Mouse (Mus musculus): Measurements from ENCODE around the gene Sbk2. TPM values are rescaled to one million over a fixed set of nuclear protein-coding genes. Genes with fewer than 3 reads are reported as not detected.
"Not testable (repeated sequence)": the region's sequence is repeated elsewhere in the genome, so short reads cannot be mapped to it uniquely, and the experiment has no call there.

Gene Sbk2
- 10 to 100 TPM; 10.6 TPM for total RNA-seq (2021)

DNA sequence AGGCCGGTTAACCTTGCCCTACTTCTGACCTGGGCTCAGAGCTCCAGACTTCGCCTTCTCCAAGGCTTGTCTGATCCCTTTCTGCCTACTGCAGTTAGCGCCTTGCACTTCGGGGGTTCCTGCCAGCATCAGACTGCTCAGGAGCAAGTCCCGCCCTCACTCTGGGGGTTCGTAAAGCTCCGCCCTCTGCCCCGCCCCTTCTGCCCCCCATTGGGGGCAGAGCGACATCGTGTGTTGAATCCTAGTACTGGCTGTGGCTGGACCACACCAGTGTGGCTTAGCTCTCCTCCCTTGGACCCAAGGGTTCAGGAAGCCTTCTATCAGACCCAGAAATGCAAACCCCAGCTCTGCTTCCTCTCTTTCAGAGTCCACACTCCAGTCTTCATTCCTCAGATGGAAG, at the start of gene Sbk2:
Gene Sbk2 (minus strand): TSS at position 135 of the 400 bp plus-strand sequence.
- peak; percentile 91 for DNase-seq

- no peak for DNase-seq
These were observed 48.7 kb upstream of the Sbk2 start for GRCm38 (mm10) chr7:5012681-5013513.

DNA sequence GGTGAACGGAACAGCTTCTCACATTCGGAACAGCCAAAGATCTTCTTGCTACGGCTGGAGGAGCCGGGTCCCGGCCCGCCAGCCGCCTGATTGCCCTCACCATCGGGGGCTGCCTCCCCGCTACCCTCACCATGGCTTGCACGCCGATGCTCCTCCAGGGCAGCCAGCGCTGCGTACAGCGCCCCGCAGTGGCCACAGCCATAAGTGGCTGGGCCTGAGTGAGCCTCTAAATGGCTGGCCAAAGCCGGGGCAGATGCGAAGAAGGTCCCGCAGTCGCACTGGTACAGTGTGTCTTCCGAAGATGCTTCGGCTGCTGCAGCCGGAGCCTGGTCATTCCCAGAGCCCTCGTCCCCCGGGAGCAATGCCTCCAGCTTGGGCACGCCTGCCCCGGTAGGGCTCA, 44.0 kb upstream of the Sbk2 start:
- DNase-seq: no peak

DNA sequence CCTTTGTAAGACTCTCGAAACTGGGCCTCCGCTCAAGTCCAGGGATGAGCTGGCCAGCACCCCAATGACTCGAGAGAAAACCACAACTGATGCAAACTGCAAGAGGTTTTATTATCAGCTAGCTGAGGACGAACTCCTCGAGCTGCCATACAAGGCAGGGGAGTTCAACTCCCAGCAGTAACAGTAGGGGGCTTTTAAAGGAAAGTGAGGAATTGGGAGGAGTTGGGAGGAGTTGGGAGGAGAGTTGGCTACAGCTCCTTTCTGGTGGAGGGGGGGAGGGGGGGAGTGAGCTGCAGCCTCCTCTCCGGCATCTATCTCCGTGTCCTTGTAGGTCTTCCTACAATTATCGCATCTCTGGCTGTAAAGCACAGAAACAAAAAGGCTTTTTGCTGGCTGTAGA, 38.7 kb upstream of the Sbk2 start:
- not testable (repeated sequence) for DNase-seq

DNA sequence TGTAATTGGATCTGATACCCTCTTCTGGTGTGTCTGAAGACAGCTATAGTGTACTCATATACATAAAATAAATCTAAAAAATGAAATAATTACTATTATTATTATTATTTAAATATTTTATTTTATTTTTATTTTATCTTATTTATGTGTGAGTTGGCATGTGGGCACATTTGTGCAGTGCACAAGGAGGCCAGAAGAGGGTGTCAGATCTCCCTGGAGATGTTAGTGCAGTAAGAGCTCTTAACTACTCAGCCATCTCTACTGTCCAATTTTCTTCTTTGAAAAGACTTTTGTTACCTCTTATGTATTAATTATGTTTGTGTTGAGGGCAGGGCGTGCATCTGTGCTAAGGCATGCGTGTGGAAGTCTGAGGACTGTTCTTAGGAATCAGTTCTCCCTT, 35.7 kb upstream of the Sbk2 start:
- no peak for DNase-seq

- no peak for DNase-seq
These were observed 32.7 kb upstream of the Sbk2 start for GRCm38 (mm10) chr7:4996934-4997333.

DNA sequence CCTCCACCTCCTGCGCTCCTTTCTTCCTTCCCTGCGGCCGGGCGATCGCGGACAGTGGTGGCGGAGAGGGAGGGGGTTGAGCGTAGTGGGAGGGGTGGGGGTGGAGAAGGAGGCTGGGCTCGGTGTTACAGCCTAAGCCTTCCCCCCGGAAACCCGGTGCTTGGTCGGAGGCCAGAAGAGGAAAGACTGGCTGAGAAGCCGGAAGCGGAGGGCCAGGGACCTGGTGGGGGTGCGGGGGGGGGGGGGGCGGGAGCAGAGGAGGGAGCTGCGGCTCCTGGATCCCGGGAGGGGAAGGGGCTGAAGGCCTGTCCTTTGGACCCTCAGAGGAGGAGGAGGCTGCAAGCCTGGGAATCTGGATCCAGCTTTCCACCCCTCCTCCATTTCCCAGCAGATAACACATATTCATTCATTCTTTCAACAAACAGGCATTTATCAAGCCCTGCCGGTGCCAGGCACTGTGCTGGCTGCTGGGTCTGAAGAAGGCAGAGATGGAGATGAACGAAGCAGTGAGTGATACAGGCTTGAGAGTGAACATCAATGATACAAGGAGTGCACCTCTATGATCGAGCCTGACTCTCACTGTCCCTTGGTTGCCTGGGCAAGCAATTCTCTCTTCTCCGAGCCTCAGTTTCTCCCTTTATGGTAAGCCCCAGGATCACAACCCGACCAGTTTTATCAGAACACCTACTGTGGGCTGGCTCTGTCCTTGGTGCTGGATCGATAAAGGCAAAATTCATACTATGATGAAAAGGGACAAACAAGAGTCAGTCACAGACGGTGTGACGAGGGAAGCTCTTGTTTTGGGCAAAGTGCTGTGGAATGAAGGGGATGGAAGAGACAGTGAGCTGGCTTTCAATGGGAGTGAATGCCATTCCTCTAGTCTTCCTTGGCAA, 32.0 kb upstream of the Sbk2 start, which contains the start of gene Zfp579:
Gene Zfp579 (minus strand): TSS at position 156 of the 893 bp plus-strand sequence.
- peak; percentile 98 for DNase-seq

DNA sequence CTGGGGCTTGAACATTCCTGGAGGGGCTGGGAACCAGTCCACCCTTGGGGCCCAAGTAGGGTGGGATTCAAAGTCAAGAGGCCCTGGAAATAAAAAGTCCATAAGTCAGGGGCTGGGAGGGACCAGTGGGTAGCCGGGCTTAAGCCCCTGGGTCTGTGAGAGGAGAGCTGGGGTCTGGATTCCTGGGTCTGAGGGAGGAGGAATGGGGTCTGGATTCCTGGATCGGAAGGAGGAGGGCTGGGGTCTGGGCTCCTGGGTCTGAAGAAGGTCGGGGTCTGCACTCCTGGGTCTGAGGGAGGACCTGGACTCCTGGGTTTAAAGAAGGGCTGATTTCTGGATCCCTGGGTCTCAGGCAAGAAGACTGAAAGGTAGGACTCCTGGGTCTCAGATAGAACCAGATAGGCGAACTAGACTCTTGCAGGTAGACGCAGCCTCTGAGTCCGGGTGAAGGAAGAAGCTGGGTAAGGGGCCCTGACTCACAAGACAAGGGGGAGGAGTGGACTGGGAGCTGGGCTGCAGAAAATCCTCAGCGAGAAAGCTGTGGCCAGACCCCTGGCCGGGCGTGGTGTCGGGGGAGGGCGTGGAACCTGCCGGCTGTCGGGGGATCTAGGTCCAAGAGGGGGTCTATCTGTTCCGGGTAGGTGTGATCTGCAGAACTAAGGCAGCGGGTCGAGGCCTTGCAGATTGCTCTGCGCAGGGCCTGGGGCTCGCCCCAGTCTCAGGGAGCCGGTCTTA, 31.2 kb upstream of the Sbk2 start:
- DNase-seq: no peak

GRCm38 (mm10) chr7:4993999-4994788, 30.0 kb upstream of the Sbk2 start:
- DNase-seq: no peak

- DNase-seq: no peak
These were observed 29.3 kb upstream of the Sbk2 start for GRCm38 (mm10) chr7:4993347-4993998.

DNA sequence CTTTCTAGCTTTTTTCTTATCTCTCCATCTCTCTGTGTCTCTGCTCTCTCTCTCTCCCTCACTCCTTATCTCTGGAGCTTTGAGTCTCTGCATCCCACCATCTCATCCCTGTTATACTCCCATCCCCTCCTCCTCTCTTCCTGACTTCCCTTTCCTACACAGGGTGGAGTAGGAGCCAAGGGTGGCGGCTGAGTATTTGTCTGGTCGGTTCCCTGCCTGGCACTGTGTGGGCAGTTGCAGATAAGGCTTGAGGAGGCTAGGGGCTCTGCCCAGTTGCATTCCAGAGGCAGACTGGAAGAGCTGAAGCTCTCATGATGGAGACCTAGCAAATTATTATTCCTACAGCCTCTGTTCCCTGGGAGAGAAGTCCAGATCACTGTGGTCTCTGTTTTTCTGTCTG, 24.0 kb upstream of the Sbk2 start:
- no peak for DNase-seq

GRCm38 (mm10) chr7:4976832-4977231, 12.6 kb upstream of the Sbk2 start:
- no peak for DNase-seq

- no peak for DNase-seq
These were observed 11.2 kb upstream of the Sbk2 start for GRCm38 (mm10) chr7:4975455-4975854.

DNA sequence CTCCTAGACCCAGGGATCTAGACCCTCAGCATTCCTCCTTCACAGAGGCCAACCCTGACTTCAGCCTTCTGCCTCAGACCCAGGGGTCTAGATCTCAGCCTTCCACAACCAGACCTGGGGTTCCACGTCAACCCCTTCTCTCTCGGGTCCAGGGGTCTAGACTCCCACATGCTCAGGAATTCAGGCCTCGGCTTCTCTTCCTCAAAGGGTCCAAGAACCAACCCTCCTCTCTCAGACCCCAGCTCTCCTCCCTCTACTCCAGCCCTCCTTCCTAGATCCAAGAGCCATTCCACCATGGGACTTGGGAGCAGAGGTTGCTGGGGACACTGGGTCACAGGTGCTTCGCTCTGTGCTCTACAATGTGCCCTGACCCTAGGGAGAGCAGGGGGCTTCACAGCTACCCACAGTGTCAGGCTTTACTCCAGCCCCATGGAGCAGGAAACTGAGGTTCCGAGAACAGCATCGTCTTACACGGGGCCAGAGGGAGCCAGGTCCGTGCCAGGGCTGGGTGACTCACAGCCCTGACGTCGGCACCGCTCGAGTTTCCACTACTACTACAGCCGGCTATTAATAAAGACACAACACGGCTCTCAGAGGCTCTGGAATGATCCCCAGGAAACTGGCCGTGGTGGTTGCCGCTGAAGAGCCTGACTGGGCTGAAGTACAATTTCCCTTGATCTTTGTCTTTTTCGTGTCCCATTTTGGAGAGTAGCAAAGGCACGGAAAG, 8.3 kb upstream of the Sbk2 start:
- DNase-seq: peak; percentile 82

- peak; percentile 54 for DNase-seq
These were observed 7.5 kb upstream of the Sbk2 start for GRCm38 (mm10) chr7:4971710-4972109.

- DNase-seq: no peak
These were observed 6.9 kb upstream of the Sbk2 start, which contains the start of gene Sbk3 for GRCm38 (mm10) chr7:4971068-4971467. Gene Sbk3, minus strand, starts transcription at chr7:4971168.

DNA sequence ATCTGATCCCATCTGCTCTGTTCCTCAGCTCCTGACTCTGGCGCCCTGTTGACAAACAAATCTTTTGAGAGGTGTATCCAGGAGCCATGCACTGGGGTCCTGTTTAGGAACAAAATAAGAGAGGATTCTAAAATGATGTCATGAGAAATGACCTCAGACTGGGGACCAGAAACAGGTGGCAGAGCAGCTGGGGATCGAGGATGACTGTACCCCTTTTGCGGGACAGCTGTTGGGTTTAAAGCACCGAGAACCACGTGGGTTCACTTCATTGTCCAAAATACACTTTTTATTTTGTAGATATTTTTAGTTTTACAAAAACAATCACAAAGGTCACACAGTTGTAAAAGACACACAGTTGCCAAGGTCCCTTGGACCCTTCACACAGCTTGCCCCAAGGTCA, 782 bp upstream of the Sbk2 start:
- no peak for DNase-seq

GRCm38 (mm10) chr7:4963527-4963926, 679 bp downstream of the Sbk2 start:
- DNase-seq: no peak

GRCm38 (mm10) chr7:4957361-4957760, 6.8 kb downstream of the Sbk2 start:
- DNase-seq: no peak

GRCm38 (mm10) chr7:4953815-4954445, 10.3 kb downstream of the Sbk2 start:
- DNase-seq: peak; percentile 59

Data from heart, postnatal 4 days (tissue).